Mouse (Mus musculus) monocyte, adult 5-6 weeks (primary cell): ENCODE results near the gene Nrros. TPM values are rescaled to one million over a fixed set of nuclear protein-coding genes. Genes with fewer than 3 reads are reported as not detected.

Experiments
- ATAC-seq: fragments of 153-309, 156-312 bp; replicated peaks from 2 replicates; pipeline ENCODE4 v1.8.0; 2017; ENCODE audit warnings: mild to moderate bottlenecking; ENCODE audit not compliant: low TSS enrichment, insufficient number of reproducible peaks, severe bottlenecking, poor library complexity, low FRiP score
- total RNA-seq: library from RNA; stranded (forward); fragments of 200-1000, 200-491, 200-594 nt; gene quantifications from 3 replicates; pipeline ENCODE4 v1.2.3, GENCODE M21; 2017

Gene Nrros
- total RNA-seq, 1 experiment from 2014 or later, result 151 TPM

- peak; percentile 11; the same call in 1 of the 2 replicates for ATAC-seq
Measured at GRCm38 (mm10) chr16:32164396-32165027, 882 bp downstream of the Nrros start.

DNA sequence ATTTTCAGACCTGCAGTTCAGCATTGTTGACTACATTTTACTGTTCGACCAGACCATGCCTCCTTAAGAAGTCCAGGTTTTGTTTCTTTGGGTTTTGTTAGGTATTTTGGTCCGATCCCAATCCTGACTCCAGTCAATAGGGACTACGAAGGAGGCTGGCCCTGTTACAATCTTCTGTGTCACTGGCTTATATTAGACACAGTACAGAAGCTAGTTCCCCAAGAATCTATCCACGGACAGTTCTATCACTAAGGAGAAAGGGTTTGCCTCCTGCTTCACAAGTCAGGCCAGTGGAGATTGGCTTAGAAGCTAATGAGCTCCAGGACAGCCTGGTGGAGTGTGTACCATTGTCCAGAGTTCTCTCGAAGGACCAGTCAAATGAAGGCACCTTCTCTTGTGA, 1.5 kb downstream of the Nrros start:
- ATAC-seq, result no peak

GRCm38 (mm10) chr16:32163392-32163791, 2.0 kb downstream of the Nrros start:
- peak; percentile 81 for ATAC-seq

DNA sequence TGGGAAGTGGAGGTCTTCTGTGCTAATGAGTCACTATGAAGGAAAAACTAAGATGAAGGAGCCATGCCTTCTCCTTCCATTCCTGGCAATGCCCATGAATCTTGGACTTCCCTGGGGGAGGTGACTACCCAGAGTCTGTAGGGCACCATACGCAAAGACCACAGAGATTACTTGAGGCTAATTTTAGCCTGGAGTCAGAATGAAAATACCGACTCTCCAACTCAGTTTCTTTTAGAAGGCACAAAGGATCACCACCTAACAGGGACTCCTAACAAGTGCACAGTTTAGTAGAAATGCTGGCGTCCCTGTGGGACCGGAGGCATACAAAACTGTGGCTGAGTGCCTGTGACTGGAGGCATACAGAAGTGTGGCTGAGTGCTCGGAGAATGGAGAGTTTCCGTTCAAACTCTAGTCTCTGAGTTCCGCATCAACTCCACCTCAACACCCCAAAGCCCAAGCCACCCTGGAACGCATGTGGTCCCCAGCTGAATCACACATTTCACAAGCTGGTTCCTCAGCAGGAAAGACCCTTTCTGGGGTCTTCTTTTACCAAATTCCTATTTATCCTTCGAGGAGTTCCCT, 4.6 kb downstream of the Nrros start:
- ATAC-seq, result no peak

GRCm38 (mm10) chr16:32158966-32159365, 6.4 kb downstream of the Nrros start:
- ATAC-seq, result peak; percentile 36; the same call in 1 of the 2 replicates

DNA sequence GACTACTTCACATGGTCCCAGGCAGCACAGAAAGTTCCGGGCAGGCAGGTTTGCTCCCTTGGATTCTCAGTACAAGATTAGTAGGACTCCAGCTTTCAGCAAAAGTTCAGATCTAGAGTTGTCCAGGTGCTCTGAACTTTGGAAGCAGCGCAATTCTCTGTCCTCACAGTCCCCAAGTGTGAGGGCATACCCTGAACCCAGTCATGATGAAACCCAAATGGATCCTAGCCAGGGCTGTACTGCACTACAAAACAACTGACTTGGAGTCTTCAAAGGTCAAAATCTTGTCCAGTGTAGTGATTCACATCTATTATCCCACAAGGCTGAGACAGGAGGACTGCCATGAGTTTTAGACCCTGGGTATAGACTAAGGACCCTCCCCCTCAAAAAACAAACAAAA, 8.0 kb downstream of the Nrros start:
- ATAC-seq, result no peak

DNA sequence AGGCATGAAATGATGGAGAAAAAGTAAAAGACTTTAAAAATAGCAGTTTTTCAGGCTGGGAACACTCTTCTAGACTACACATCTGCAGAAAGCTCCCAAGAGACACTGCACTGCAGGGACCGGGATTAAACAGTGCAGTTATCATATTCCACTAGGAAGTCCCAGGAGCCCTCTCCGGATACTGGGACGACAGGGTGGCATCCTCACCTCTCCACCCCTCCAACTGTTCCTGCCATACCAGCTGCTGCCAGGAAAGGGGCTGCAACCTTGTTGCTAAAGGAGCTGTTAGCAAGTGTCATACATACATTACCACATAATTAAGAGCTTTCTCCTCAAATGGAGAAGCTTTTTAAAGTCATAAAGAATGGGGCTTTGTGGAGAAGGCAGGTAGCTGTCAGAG, 8.7 kb downstream of the Nrros start:
- no peak for ATAC-seq

DNA sequence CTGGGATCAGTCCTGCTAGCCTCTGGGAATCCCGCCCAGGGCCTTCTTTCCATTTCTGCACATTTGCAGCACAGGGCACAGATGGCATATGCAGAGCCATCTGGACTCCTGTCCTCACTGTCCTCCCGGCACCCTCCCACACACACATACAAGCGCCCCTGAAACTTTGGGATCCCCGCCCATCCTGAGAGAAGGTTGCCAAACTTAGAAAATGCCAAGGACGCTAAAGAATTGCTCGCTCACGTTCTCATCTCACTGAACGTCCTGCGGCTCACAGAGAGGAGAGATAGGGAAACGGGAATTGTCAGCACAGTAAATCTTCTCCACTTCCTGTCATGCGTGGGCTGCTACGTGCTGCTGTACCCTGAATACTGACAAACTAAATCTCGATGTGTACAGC, 11.0 kb downstream of the Nrros start:
- ATAC-seq, result no peak; the same call in 1 of the 2 replicates

DNA sequence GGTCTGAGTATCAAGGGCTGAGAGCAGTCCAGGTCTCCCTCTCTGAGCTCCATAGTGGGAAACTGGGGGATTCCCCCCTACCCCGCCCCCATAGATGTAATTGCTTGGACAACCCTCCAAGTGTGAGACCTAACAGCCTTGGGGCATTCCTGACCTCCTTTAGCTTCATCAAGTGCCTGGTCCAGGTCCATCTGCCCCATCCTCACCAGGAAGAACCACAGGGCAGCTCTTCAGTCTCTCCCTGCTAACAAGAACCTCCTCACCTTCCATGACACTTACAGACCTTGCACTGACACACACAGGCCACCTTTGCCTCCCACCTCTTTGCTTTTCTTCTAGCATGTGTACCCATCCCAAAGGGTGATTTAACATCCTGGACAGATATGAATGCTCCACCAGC, 11.4 kb downstream of the Nrros start:
- ATAC-seq, result no peak

GRCm38 (mm10) chr16:32147589-32148207, 17.7 kb downstream of the Nrros start:
- peak; percentile 40; the same call in 1 of the 2 replicates for ATAC-seq

GRCm38 (mm10) chr16:32144592-32144991, 20.8 kb downstream of the Nrros start:
- no peak for ATAC-seq

DNA sequence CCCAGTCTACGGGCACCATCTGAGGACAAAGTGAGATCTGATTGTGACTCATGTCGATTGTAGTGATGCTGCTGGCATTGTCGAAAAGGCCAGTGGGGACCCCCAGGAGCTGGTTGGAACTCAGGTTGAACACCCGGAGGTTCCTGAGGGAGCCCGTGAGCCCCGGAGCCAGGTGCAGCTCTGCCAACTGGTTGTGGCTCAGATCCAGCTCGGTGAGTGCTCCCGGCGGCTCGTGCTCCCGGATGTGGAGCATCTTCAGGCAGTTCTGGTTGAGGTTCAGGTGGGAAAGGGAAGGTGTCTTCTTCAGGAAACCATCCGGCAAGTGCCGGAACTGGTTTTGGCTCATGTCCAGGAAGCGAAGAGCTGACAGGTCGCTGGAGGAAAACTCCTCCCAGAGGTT, 21.6 kb downstream of the Nrros start:
- ATAC-seq, result no peak

DNA sequence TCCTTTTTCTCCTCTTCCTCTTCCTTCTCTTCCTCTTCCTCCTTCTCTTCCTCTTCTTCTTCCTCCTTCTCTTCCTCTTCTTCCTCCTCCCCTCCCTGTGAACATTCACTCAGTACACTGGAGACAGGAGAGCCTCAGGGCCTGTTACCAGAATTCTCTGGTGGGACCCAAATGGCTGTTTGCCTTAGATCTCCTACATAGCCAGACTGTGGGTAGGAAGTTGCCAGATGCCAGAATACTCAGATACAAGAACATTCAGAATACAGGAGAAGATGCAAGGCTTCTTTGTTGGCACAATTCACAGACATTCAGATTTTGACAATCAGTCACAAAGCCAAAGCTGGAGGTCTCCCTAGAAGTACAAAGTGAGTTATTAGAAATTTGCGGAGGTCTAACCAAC, 26.4 kb downstream of the Nrros start:
- ATAC-seq, result no peak

GRCm38 (mm10) chr16:32135842-32136357, 29.5 kb downstream of the Nrros start:
- ATAC-seq, result no peak

DNA sequence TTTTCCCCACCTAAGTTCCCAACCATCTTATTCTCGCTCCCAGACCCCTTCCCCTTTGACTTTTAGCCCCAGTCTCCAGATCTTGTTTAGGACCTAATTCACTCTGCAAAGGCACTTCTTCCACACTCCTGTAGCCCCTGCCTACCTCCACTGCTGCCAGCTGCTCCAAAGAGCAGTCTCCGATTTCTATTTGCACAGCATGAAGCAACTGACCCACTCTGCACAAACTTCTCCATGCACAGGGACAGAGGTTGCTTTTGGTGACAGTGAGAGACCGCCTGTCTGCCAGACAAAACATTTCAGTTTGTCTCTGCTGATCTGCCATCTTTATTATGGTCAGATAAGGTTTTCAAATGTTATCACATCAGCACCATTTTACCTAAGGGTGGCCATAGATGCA, 32.2 kb downstream of the Nrros start:
- no peak for ATAC-seq

GRCm38 (mm10) chr16:32130190-32130826, 35.1 kb downstream of the Nrros start:
- ATAC-seq, result peak; percentile 89

DNA sequence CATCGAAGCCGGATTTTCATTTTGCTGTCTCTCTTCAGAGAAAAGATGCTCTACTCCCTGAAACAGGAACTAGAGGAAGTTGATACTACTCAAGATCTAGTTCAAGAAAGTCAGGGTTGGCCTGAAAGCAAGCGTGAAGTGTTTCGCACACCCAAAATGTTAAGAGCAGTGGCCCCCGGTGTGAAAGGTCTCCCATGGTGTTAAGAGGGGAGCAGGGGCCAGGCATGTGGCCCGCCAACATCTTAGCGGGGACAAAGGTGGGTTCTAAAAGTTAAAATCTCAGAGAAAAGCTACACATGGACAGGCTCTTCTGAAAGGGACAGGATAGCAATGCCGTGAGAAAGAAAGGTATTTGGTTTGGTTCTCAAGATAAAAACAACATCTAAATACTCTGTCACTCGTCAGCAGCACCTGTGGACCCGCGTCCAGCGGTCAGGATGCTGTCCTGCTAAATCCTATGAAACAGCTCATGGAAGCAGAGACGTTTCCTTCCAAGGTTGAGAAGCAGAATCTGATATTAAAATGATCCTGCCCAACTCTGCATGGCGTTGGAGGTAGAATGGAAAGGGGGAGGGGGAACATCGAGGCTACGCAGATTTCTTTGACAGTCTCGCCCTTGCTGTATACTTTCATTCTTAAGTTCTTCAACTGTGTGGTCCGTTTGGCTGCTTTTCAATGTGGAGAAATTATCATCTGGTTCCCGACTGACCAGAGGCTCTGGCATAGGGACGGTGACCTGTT, 35.8 kb downstream of the Nrros start:
- no peak for ATAC-seq

DNA sequence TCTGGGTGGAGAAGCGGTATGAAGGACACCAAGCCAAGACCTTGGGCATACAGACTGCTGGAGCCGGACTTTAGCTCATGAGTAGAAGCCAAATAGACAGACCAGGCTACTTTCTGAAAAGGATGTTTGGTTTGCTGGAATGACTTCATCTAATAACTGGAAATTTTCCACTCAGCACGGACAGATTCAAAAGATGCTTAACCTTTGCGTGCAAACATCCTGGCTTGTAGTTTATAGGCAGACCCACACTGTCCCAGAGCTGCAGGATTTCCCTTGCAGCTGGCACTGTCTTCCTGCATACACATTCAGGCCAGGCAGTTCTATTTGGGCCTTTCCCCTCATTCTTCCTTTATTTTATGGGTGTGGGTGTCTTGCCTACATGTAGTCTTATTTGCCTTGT, 38.3 kb downstream of the Nrros start:
- no peak for ATAC-seq

DNA sequence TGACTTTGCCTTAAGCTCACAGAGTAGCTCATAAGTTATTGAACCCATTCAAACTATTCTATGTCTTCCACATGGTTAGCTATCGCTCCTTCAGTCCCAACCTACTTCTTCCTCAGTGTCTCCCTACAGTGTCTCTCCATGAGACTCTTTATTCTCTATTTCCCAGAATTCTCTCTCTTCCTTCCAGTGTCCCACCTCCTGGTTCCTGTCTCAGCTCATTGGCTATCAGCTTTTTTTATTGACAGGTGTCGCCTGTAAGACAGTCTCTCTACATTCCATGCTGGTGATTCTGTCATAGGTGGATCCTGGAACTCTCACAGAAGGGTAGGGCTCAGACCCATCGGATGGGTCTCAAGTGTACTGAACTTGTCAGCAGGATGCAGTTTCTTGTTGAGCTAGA, 40.0 kb downstream of the Nrros start:
- ATAC-seq, result no peak
